ENCODE assay signal across 21 mouse cellular contexts in the genomic region with DNA sequence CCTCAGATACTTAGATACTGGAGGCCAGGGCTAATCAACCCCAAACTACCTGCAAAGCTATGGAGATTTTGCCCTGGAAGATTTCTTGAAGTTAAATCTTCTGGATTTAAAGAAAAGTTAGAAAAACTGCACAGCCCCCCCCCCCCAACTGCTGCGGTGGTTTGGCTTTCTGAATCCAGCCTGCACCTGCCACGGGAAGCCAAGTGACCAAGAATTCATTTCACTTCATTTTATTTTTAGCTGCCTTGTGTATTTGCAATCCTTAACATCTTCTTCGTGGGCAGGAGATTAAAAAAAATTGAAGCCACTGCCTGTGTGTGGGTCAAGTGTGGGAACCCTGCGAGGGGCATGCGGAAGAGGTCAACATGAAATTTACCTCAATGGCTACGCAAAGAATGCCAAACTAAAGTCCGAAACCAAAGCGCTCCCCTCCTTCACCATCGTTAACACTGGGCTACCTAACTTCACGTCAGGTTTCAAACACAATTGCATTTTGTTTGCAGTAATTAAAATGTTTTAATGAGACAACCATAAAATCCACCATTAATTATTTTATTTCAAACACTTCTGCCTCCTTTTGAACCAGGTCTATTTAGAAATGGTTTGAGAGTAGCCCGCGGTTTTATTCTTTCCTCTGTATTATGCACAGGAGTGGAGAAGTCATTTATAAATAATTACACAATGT. TPM values are rescaled to one million over a fixed set of nuclear protein-coding genes. Genes with fewer than 3 reads are reported as not detected.
DNase-seq lines count a peak whose midpoint lies in the region; ATAC-seq lines count a peak whose summit lies in the region.
"Had no signal": no experiment of that assay in that cellular context is flagged by ENCODE, and none has a peak within 500 bp of the region (broad histone marks: within the 10 kb centered on the region; RNA-seq: fewer than 3 reads in every experiment).

No protein-coding gene starts in this region.

- WGBS in forebrain, embryonic 12.5 days, result 4% methylated on average over 12 of the region's 12 CpGs
- WGBS in forebrain, embryonic 13.5 days, result 4% methylated on average over 12 of the region's 12 CpGs
- WGBS in limb, embryonic 11.5 days, result 6% methylated on average over 12 of the region's 12 CpGs
- WGBS in limb, embryonic 10.5 days, result 6% methylated on average over 12 of the region's 12 CpGs
- 2% methylated on average over 12 of the region's 12 CpGs for WGBS in neural tube, embryonic 11.5 days

- H3K9me3 ChIP-seq in forebrain, embryonic 12.5 days, result no peaks in the 10 kb centered on the region
- no peaks in the 10 kb centered on the region for H3K9me3 ChIP-seq in forebrain, embryonic 13.5 days (replicated peaks)
- no peaks in the 10 kb centered on the region for H3K9me3 ChIP-seq in limb, embryonic 11.5 days (ENCODE audit: control insufficient read depth, low read length)
- H3K9me3 ChIP-seq in limb, embryonic 10.5 days (replicated peaks), result no peaks in the 10 kb centered on the region
- H3K9me3 ChIP-seq in neural tube, embryonic 11.5 days (ENCODE audit: control insufficient read depth, low read length), result no peaks in the 10 kb centered on the region
- H3K9me3 ChIP-seq: embryonic facial prominence, embryonic 15.5 days; heart, embryonic 15.5 days had no signal

- H3K36me3 ChIP-seq in forebrain, embryonic 12.5 days (replicated peaks), result no peaks in the 10 kb centered on the region
- no peaks in the 10 kb centered on the region for H3K36me3 ChIP-seq in forebrain, embryonic 13.5 days (ENCODE audit: poor library complexity, severe bottlenecking)
- H3K36me3 ChIP-seq in limb, embryonic 11.5 days (ENCODE audit: control insufficient read depth, insufficient read depth, low read length), result no peaks in the 10 kb centered on the region
- H3K36me3 ChIP-seq in limb, embryonic 10.5 days, result no peaks in the 10 kb centered on the region
- H3K36me3 ChIP-seq in neural tube, embryonic 11.5 days (ENCODE audit: control insufficient read depth, insufficient read depth, low read length), result no peaks in the 10 kb centered on the region
- H3K36me3 ChIP-seq: embryonic facial prominence, embryonic 15.5 days; heart, embryonic 15.5 days had no signal

- no peak overlapping the region for H3K9ac ChIP-seq in forebrain, embryonic 12.5 days
- H3K9ac ChIP-seq in forebrain, embryonic 13.5 days, result no peak overlapping the region
- H3K9ac ChIP-seq in limb, embryonic 11.5 days (ENCODE audit: low read length), result no peak overlapping the region
- no peak overlapping the region for H3K9ac ChIP-seq in neural tube, embryonic 11.5 days (ENCODE audit: low read length)
- H3K9ac ChIP-seq: embryonic facial prominence, embryonic 15.5 days; heart, embryonic 15.5 days had no signal

- H3K4me3 ChIP-seq in forebrain, embryonic 12.5 days (replicated peaks), result no peak overlapping the region
- H3K4me3 ChIP-seq in forebrain, embryonic 13.5 days, result no peak overlapping the region
- H3K4me3 ChIP-seq in limb, embryonic 11.5 days (ENCODE audit: low read depth, low read length), result no peak overlapping the region
- H3K4me3 ChIP-seq in limb, embryonic 10.5 days, result no peak overlapping the region
- no peak overlapping the region for H3K4me3 ChIP-seq in neural tube, embryonic 11.5 days (ENCODE audit: low read depth, low read length)
- H3K4me3 ChIP-seq: erythroblast, embryonic 14.5 days; heart, adult 2 months had no signal

- peaks cover 67% of the 10 kb centered on the region for H3K4me1 ChIP-seq in forebrain, embryonic 12.5 days
- peaks cover 54% of the 10 kb centered on the region for H3K4me1 ChIP-seq in forebrain, embryonic 13.5 days
- peaks cover 10% of the 10 kb centered on the region for H3K4me1 ChIP-seq in limb, embryonic 11.5 days (ENCODE audit: control insufficient read depth, insufficient read depth, low read length)
- H3K4me1 ChIP-seq in limb, embryonic 10.5 days, result peaks cover 21% of the 10 kb centered on the region
- peaks cover 36% of the 10 kb centered on the region for H3K4me1 ChIP-seq in neural tube, embryonic 11.5 days (ENCODE audit: control insufficient read depth, insufficient read depth, low read length)

- no peak overlapping the region for H3K27ac ChIP-seq in forebrain, embryonic 12.5 days
- no peak overlapping the region for H3K27ac ChIP-seq in forebrain, embryonic 13.5 days
- no peak overlapping the region for H3K27ac ChIP-seq in limb, embryonic 11.5 days (replicated peaks; ENCODE audit: low read depth, low read length)
- no peak overlapping the region for H3K27ac ChIP-seq in limb, embryonic 10.5 days
- H3K27ac ChIP-seq in neural tube, embryonic 11.5 days (ENCODE audit: low read depth, low read length), result peak overlapping the region; percentile 58; the same call in 1 of the 2 replicates
- H3K27ac ChIP-seq: embryonic facial prominence, embryonic 15.5 days; heart, adult 2 months; heart, embryonic 15.5 days had no signal

- no peak for ATAC-seq in forebrain, embryonic 12.5 days (ENCODE audit: low FRiP score)
- ATAC-seq in forebrain, embryonic 13.5 days, result no peak
- ATAC-seq in limb, embryonic 11.5 days (ENCODE audit: insufficient number of reproducible peaks, low FRiP score, low TSS enrichment, low read depth), result no peak
- ATAC-seq in neural tube, embryonic 11.5 days (ENCODE audit: insufficient read depth, low FRiP score, low TSS enrichment), result no peak
- ATAC-seq: forebrain, embryonic 14.5 days; intestine, embryonic 16.5 days had no signal

- H3K27me3 ChIP-seq in forebrain, embryonic 12.5 days, result peaks cover 98% of the 10 kb centered on the region
- peaks cover 98% of the 10 kb centered on the region for H3K27me3 ChIP-seq in forebrain, embryonic 13.5 days
- peaks cover 99% of the 10 kb centered on the region for H3K27me3 ChIP-seq in limb, embryonic 11.5 days (ENCODE audit: control insufficient read depth, insufficient read depth, low read length)
- H3K27me3 ChIP-seq in limb, embryonic 10.5 days (ENCODE audit: low read depth, poor library complexity, severe bottlenecking), result peaks cover 100% of the 10 kb centered on the region
- peaks cover 94% of the 10 kb centered on the region for H3K27me3 ChIP-seq in neural tube, embryonic 11.5 days (ENCODE audit: control insufficient read depth, insufficient read depth, low read length)

- H3K4me2 ChIP-seq in forebrain, embryonic 12.5 days, result peak overlapping the region; percentile 63; the same call in 1 of the 2 replicates
- no peak overlapping the region for H3K4me2 ChIP-seq in forebrain, embryonic 13.5 days
- H3K4me2 ChIP-seq in limb, embryonic 11.5 days (ENCODE audit: low read depth, severe bottlenecking), result no peak overlapping the region
- no peak overlapping the region for H3K4me2 ChIP-seq in neural tube, embryonic 11.5 days (ENCODE audit: low read depth)

- DNase-seq in limb, embryonic 11.5 days (ENCODE audit: low spot score), result peak; percentile 38
- DNase-seq in limb, embryonic 10.5 days (ENCODE audit: low spot score), result no peak
- peak; percentile 28 for DNase-seq in neural tube, embryonic 11.5 days (ENCODE audit: low spot score)
- DNase-seq in neural tube, embryonic 10.5 days (ENCODE audit: extremely low spot score, low spot score), result no peak
- DNase-seq in spleen, postnatal 4 days (ENCODE audit: low spot score in 2 of 2), result no peak
- DNase-seq: adrenal gland, adult 2 months; adrenal gland, postnatal 25 days; cerebellum, adult 18-20 months; cerebellum, adult 9-11 months; cerebellum, postnatal 36 days; gastrocnemius, postnatal 10 days; heart, adult 2 months; heart, postnatal 14 days had no signal

RNA-seq across cellular contexts. Expression of gene Neurog1, which starts 5.6 kb away (rescaled TPM):
- polyA plus RNA-seq in forebrain, embryonic 12.5 days (2016; fragmentation: Nextera tagmentation; extraction: Ambion mirVana), result 16.2 and 19.5 TPM in 2 replicates
- 13.0 and 13.1 TPM in 2 replicates for polyA plus RNA-seq in forebrain, embryonic 13.5 days (2015; fragmentation: Nextera tagmentation; extraction: Ambion mirVana)
- polyA plus RNA-seq in limb, embryonic 11.5 days (2014; fragmentation: Nextera tagmentation; extraction: Ambion mirVana), result not detected in 2 replicates
- polyA plus RNA-seq in limb, embryonic 10.5 days (2016; fragmentation: Nextera tagmentation; extraction: Ambion mirVana), result 0.11 TPM in 1 of 2 replicates, not detected in the other
- 37.3 and 44.0 TPM in 2 replicates for polyA plus RNA-seq in neural tube, embryonic 11.5 days (2014; fragmentation: Nextera tagmentation; extraction: Ambion mirVana)
- polyA plus RNA-seq: adrenal gland, adult 2 months; erythroblast, embryonic 14.5 days; gonadal fat pad, adult 2 months; heart, adult 2 months; heart, embryonic 15.5 days; intestine, embryonic 16.5 days had no signal

RNA-seq across cellular contexts. Expression of gene Cxcl14, which starts 38.7 kb away (rescaled TPM):
- 19.5 and 26.3 TPM in 2 replicates for polyA plus RNA-seq in forebrain, embryonic 12.5 days (2016; fragmentation: Nextera tagmentation; extraction: Ambion mirVana)
- polyA plus RNA-seq in forebrain, embryonic 13.5 days (2015; fragmentation: Nextera tagmentation; extraction: Ambion mirVana), result 6.6 and 11.3 TPM in 2 replicates
- polyA plus RNA-seq in limb, embryonic 11.5 days (2014; fragmentation: Nextera tagmentation; extraction: Ambion mirVana), result 145 and 157 TPM in 2 replicates
- polyA plus RNA-seq in limb, embryonic 10.5 days (2016; fragmentation: Nextera tagmentation; extraction: Ambion mirVana), result 29.8 and 112 TPM in 2 replicates
- 35.7 and 42.4 TPM in 2 replicates for polyA plus RNA-seq in neural tube, embryonic 11.5 days (2014; fragmentation: Nextera tagmentation; extraction: Ambion mirVana)
- polyA plus RNA-seq: erythroblast, embryonic 14.5 days had no signal

Comparison
In these comparisons a context has a peak if more than half of its experiments do, and no peak if none do; other contexts are left out.
1. DNase-seq: peak in limb, embryonic 11.5 days (single experiment) and neural tube, embryonic 11.5 days (single experiment); none in limb, embryonic 10.5 days (single experiment), neural tube, embryonic 10.5 days (single experiment) and spleen, postnatal 4 days (0 of 2).
2. RNA of gene Neurog1, which starts 5.6 kb away (polyA plus RNA-seq): 37.3 to 44.0 TPM in neural tube, embryonic 11.5 days, 16.2 to 19.5 TPM in forebrain, embryonic 12.5 days and 13.0 to 13.1 TPM in forebrain, embryonic 13.5 days; not detected in limb, embryonic 11.5 days and 0.11 TPM in limb, embryonic 10.5 days; every median in the first group is over 10 times any median in the second.